Mouse (Mus musculus) gastrocnemius, postnatal 14 days (tissue): ENCODE measurements at regions not wholly inside any gene's neighbourhood (a gene's known extent, or its start where the extent isn't known, plus 50 kb on each side); places are given as distances from the start of the nearest gene placed in this dataset.
"Not testable (repeated sequence)": the region's sequence is repeated elsewhere in the genome, so short reads cannot be mapped to it uniquely, and the experiment has no call there.

ENCODE experiments used
- DNase-seq: peaks from one replicate; pipeline ENCODE4 v3.0.0; 2021; ENCODE audit warnings: mixed read lengths
- intact Hi-C: fragments of 180-260 bp; cut with DNase I; formaldehyde crosslinking; loops from one replicate; pipeline ENCODE4 v1.15.1; 2025; ENCODE audit warnings: low total_unique reads

GRCm38 (mm10) chr2:17852740-17853499 is 121.7 kb upstream of the Nebl start:
- DNase-seq = no peak
- intact Hi-C loops = no loop called here

GRCm38 (mm10) chr2:17850741-17851140 is 119.5 kb upstream of the Nebl start:
- DNase-seq = no peak
- intact Hi-C loops = no loop called here

DNA sequence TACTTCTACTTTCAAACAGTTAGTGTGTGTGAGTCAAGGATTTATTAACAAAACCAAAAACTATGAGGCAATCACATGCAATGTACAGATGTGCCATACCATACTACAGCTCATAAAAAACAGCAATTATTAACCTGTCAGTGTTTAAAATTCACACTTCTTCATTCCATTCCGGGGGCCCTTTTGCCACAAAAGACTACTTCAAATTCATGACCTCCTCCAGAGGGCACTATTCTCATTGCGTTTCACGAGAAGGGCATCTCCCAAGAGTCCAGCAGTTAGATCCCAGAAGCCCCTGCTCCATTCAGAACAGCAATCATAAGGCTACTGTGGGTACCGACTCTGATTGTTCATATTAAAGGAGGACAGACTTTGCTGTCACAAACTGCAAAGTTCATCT is 118.0 kb upstream of the Nebl start:
- intact Hi-C loops = no loop called here
- DNase-seq = no peak

- intact Hi-C loops, DNase-seq: not testable (repeated sequence)
These were observed 114.3 kb upstream of the Nebl start for GRCm38 (mm10) chr2:17845447-17846092.

DNA sequence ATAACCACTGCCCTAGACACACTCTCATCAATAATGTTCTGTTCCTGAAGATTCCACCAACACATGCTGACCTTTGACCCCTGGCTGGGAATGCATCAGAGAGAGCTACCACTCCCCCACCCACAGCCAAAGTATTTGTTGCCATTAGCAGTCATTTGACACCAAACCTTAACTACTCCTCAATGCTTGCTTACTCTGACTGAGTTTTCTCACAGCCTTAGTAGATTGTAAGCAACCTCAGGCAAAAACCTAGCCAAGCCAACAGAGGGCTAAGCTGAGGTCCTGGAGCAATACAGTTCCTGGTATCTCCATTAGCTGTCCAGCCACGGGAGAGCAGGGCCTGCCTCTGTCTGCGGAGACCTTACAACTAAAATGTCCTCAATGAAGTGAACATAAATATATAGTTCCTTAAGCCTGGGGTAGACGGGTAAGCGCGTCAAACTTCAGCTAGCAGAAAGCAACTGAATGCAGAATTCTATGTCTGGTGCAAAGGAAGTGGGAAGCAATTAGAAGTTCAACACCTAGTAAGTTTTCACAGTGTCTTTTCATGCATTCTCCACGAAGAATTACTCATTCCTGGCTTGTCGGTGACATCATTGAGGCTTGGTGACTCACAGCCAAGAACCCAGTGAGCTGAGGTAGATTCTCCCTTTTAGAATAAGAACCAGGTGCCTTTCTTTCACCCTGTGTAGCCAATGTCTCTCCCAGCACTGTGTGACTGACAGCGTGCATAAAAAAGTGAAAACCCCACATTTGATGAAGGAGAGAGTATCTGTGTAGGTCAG is 113.6 kb upstream of the Nebl start:
- intact Hi-C loops = no loop called here
- DNase-seq = no peak

- DNase-seq = no peak
- intact Hi-C loops = no loop called here
These were observed 110.7 kb upstream of the Nebl start for GRCm38 (mm10) chr2:17841963-17842362.

- intact Hi-C loops = no loop called here
- no peak for DNase-seq
These were observed 110.3 kb upstream of the Nebl start for GRCm38 (mm10) chr2:17841546-17841945.

- intact Hi-C loops = no loop called here
- DNase-seq = no peak
These were observed 109.8 kb upstream of the Nebl start for GRCm38 (mm10) chr2:17840941-17841498.

GRCm38 (mm10) chr2:17839649-17840048 is 108.4 kb upstream of the Nebl start:
- intact Hi-C loops = loop anchor here (10.0 kb wide), 1 partner anchor 415 kb away; no protein-coding TSS in a partner anchor

GRCm38 (mm10) chr2:17838859-17839581 is 107.8 kb upstream of the Nebl start:
- intact Hi-C loops = loop anchor here (10.0 kb wide), 1 partner anchor 414 kb away; no protein-coding TSS in a partner anchor
- no peak for DNase-seq

More at GRCm38 (mm10) chr2:17839649-17840048, 108.4 kb upstream of the Nebl start:
- DNase-seq = no peak

DNA sequence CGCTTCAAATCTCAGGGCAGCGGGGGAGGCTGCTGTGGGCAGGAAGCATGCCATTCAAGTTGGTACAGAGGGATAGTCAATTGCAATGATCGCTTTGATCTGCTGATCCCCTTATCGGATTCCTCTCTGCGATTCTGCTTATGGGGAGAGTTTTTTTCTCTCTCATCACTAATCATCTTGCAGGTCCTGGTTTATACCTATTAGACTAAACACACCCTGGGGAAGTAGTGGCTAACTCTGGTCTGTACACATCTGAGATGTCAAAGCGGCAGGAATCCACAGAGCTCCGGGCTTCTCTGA is 107.1 kb upstream of the Nebl start:
- no peak for DNase-seq
- intact Hi-C loops = loop anchor here (10.0 kb wide), 1 partner anchor 414 kb away; no protein-coding TSS in a partner anchor

GRCm38 (mm10) chr2:17837541-17838380 is 106.5 kb upstream of the Nebl start:
- intact Hi-C loops = loop anchor here (10.0 kb wide), 1 partner anchor 413 kb away; no protein-coding TSS in a partner anchor

GRCm38 (mm10) chr2:17832726-17833125 is 101.5 kb upstream of the Nebl start:
- intact Hi-C loops = loop anchor here (10.0 kb wide), 1 partner anchor 408 kb away; no protein-coding TSS in a partner anchor
- DNase-seq = no peak

More at GRCm38 (mm10) chr2:17837541-17838380, 106.5 kb upstream of the Nebl start:
- DNase-seq = no peak

- intact Hi-C loops = loop anchor here (10.0 kb wide), 1 partner anchor 405 kb away; no protein-coding TSS in a partner anchor
- DNase-seq = no peak
These were observed 99.0 kb upstream of the Nebl start for GRCm38 (mm10) chr2:17830216-17830615.

DNA sequence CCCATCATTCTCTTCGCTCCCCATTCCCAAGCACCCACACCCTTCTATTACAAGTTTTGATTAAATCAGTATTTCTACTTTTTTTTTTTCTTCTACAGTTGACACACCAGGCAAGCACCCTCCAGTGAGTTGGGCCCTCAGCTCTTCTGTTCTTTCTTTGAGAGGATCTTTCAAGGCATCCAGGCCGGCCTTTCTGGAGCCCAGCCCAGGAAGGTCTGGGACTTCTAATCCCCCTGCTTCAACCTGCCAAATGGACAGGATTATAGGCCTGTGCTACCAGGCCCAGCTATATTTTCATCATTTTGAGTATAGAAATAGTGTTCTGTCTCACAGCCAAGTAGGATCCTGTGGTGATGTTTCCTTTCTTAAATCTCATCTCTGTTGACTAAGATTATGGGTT is 94.0 kb upstream of the Nebl start:
- intact Hi-C loops = no loop called here
- DNase-seq = no peak

DNA sequence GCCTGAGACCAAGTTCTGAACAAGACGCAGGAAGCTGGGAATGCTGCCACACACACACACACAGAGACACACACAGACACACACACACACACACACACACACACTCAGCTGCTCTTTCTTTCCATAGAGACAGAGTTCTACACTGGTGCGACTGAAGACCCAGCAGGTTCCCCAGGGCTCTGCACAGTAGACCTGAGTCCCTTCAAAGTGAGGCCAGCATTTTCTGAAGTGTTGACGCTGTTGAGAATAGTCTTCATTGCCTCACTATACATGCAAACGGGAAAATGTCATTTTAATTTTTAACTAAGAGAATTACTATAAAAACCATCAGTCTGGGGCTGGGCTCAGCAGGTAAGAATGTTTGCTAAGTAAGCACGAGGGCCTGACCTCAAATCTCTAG is 92.9 kb upstream of the Nebl start:
- no peak for DNase-seq
- intact Hi-C loops = no loop called here

DNA sequence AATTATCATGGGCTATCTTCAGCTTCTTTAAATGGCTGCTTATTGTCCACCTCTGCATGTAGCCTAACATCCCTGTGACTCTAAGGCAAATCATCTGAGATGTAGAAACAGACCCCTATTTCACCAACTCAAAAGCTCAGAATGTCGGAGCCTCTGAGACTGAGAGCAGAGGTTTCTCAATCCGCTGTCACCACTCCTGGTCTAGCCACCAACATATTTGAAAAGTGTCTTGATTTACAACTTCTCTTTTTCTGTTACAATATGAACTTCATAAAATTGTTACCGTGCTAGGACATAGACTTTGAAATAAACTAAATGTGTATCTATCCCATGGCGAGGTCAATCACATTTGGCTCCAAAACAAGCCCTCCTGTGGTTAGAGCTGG is 91.3 kb upstream of the Nebl start:
- DNase-seq = no peak
- intact Hi-C loops = no loop called here

DNA sequence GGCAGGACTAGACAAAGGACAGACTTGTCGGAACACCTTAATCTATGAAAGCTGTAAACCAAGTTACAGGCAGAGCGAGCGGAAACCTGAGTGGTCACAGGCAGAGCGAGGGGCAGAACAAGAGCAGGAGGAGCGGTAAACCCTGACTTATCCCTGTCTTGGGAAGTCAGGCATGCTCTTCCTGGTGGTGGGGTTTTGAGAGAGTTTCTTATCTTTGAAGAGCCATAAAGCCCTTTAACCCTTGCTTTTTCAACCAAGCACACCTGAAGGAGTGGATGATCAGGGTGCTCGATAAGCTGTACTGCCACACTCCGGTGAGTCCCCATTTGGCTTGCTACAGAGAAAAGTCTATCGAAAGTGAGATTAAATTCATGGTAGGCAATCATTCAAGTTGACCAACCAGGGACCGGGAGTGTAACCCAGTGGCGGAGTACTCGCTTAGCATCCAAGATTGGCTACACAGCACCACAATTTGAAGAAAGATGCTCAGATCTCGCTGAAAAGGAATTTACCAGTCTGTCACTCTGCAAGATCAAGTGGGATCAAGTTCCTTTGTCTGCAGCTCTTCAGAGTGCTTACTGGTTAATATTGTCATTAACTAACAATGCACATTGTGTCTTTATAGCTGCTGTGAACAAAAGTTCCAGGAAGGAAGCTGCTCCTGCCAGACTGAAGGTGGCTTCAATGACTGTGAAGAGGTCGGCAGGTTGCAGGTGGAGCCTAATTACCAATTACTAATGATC is 90.8 kb upstream of the Nebl start:
- no peak for DNase-seq
- intact Hi-C loops = no loop called here
